Mouse (Mus musculus) testis, adult 2 months (tissue): Measurements from ENCODE around the gene Max. TPM values are rescaled to one million over a fixed set of nuclear protein-coding genes. Genes with fewer than 3 reads are reported as not detected.

ENCODE experiments used
- H3K27ac ChIP-seq: fragments of 200-500 bp; 2 replicates; pipeline ENCODE4 v1.5.1; 2012; ENCODE audit warnings: low read depth, low read length; ENCODE audit not compliant: control insufficient read depth, insufficient read depth
- H3K27me3 ChIP-seq: fragments of 200-500 bp; 2 replicates; pipeline ENCODE4 v1.6.1; 2012; ENCODE audit warnings: mild to moderate bottlenecking, low read length, moderate library complexity; ENCODE audit not compliant: control insufficient read depth, insufficient read depth
- H3K36me3 ChIP-seq: fragments of 200-500 bp; 2 replicates; pipeline ENCODE4 v1.6.1; 2012; ENCODE audit warnings: mild to moderate bottlenecking, low read length; ENCODE audit not compliant: control insufficient read depth, insufficient read depth
- H3K4me1 ChIP-seq: fragments of 200-500 bp; 2 replicates; pipeline ENCODE4 v1.6.1; 2012; ENCODE audit warnings: low read length; ENCODE audit not compliant: control insufficient read depth, insufficient read depth
- H3K4me3 ChIP-seq: fragments of 200-500 bp; 2 replicates; pipeline ENCODE4 v1.5.1; 2012; ENCODE audit warnings: low read depth, mild to moderate bottlenecking, low read length, moderate library complexity, mixed read lengths; ENCODE audit not compliant: control insufficient read depth
- CTCF ChIP-seq: fragments of 200-500 bp; IDR thresholded peaks from 2 replicates; pipeline ENCODE4 v1.5.1; 2012; ENCODE audit warnings: low read depth, mild to moderate bottlenecking, inconsistent platforms, low read length, moderate library complexity; ENCODE audit not compliant: control insufficient read depth, insufficient read depth, insufficient replicate concordance
- POLR2A ChIP-seq: fragments of 200-500 bp; IDR thresholded peaks from 2 replicates; pipeline ENCODE4 v1.6.1; 2012; ENCODE audit warnings: low read depth, mild to moderate bottlenecking, inconsistent platforms, low read length, moderate library complexity; ENCODE audit not compliant: control insufficient read depth
- polyA plus RNA-seq: library from polyadenylated mRNA; depleted of rRNA; stranded (reverse); fragments of >200 nt; gene quantifications from 2 replicates; pipeline ENCODE4 v1.2.3, GENCODE M21; 2012

Max gene
- polyA plus RNA-seq, 1 experiment: 9.8 TPM

- no peak for TF ChIP-seq CTCF
- TF ChIP-seq POLR2A: no peak
- no peak overlapping the region for H3K4me3 ChIP-seq
- H3K27ac ChIP-seq: no peak overlapping the region
- H3K4me1 ChIP-seq: no peaks in the 10 kb centered on the region
- H3K27me3 ChIP-seq: no peaks in the 10 kb centered on the region
- peaks cover 5% of the 10 kb centered on the region for H3K36me3 ChIP-seq
Observed at GRCm38 (mm10) chr12:76953750-76954363, 8.1 kb downstream of the Max start.

GRCm38 (mm10) chr12:76950330-76950729 lies 11.7 kb downstream of the Max start:
- H3K36me3 ChIP-seq: peaks cover 4% of the 10 kb centered on the region
- no peaks in the 10 kb centered on the region for H3K4me1 ChIP-seq
- H3K27me3 ChIP-seq: no peaks in the 10 kb centered on the region
- no peak overlapping the region for H3K4me3 ChIP-seq
- H3K27ac ChIP-seq: no peak overlapping the region
- TF ChIP-seq CTCF: no peak
- TF ChIP-seq POLR2A: no peak

GRCm38 (mm10) chr12:76948781-76949180 lies 13.2 kb downstream of the Max start:
- Histone ChIP-seq H3K4me1 (no peaks in the 10 kb centered on the region), H3K4me3 (no peak overlapping the region), H3K27ac (no peak overlapping the region), H3K27me3 (no peaks in the 10 kb centered on the region), H3K36me3 (peaks cover 4% of the 10 kb centered on the region)
- TF ChIP-seq CTCF (no peak), POLR2A (no peak)

- no peak overlapping the region for H3K27ac ChIP-seq
- no peaks in the 10 kb centered on the region for H3K4me1 ChIP-seq
- TF ChIP-seq CTCF: no peak
- TF ChIP-seq POLR2A: no peak
- H3K27me3 ChIP-seq: no peaks in the 10 kb centered on the region
- H3K4me3 ChIP-seq: no peak overlapping the region
- H3K36me3 ChIP-seq: peaks cover 3% of the 10 kb centered on the region
Observed at GRCm38 (mm10) chr12:76948185-76948584, 13.8 kb downstream of the Max start.

- TF ChIP-seq CTCF: no peak
- no peak for TF ChIP-seq POLR2A
- no peak overlapping the region for H3K4me3 ChIP-seq
- no peak overlapping the region for H3K27ac ChIP-seq
- H3K36me3 ChIP-seq: peaks cover 3% of the 10 kb centered on the region
- H3K4me1 ChIP-seq: no peaks in the 10 kb centered on the region
- H3K27me3 ChIP-seq: no peaks in the 10 kb centered on the region
Observed at GRCm38 (mm10) chr12:76947487-76947886, 14.5 kb downstream of the Max start.

GRCm38 (mm10) chr12:76943466-76943865 lies 18.5 kb downstream of the Max start:
- no peak overlapping the region for H3K27ac ChIP-seq

GRCm38 (mm10) chr12:76943046-76943445 lies 19.0 kb downstream of the Max start:
- no peak overlapping the region for H3K27ac ChIP-seq

More at GRCm38 (mm10) chr12:76943466-76943865, 18.5 kb downstream of the Max start:
- Histone ChIP-seq H3K27me3 (no peaks in the 10 kb centered on the region), H3K36me3 (peaks cover 7% of the 10 kb centered on the region), H3K4me3 (no peak overlapping the region), H3K4me1 (no peaks in the 10 kb centered on the region)
- TF ChIP-seq POLR2A: no peak
- no peak for TF ChIP-seq CTCF

More at GRCm38 (mm10) chr12:76943046-76943445, 19.0 kb downstream of the Max start:
- Histone ChIP-seq H3K4me3 (no peak overlapping the region), H3K27me3 (no peaks in the 10 kb centered on the region), H3K4me1 (no peaks in the 10 kb centered on the region), H3K36me3 (peaks cover 7% of the 10 kb centered on the region)
- no peak for TF ChIP-seq CTCF
- no peak for TF ChIP-seq POLR2A
